Mouse (Mus musculus): ENCODE results near the gene Cacng2. TPM values are rescaled to one million over a fixed set of nuclear protein-coding genes. Genes with fewer than 3 reads are reported as not detected.

Cacng2 gene
- total and polyA plus RNA-seq, 2 experiments from 2014 or later: not detected

GRCm38 (mm10) chr15:78157824-78158223, 38.0 kb upstream of the Cacng2 start:
- 64% methylated on average over 4 of the region's 4 CpGs for WGBS

GRCm38 (mm10) chr15:78157330-78157729, 37.5 kb upstream of the Cacng2 start:
- ATAC-seq (ENCODE audit: insufficient read depth, low read depth): no peak
- 73% methylated on average over 8 of the region's 8 CpGs for WGBS
- H3K4me1 ChIP-seq (ENCODE audit: control insufficient read depth, insufficient read depth): no peaks in the 10 kb centered on the region
- H3K4me2 ChIP-seq (ENCODE audit: low read depth, low read length): no peak overlapping the region
- H3K9me3 ChIP-seq (replicated peaks; ENCODE audit: control insufficient read depth, low read length): no peaks in the 10 kb centered on the region
- TF ChIP-seq EP300 (IDR thresholded peaks at IDR 0.05; ENCODE audit: low read depth) (no peak), CTCF (IDR thresholded peaks at IDR 0.05; ENCODE audit: low read depth) (no peak)
- no peak overlapping the region for H3K4me3 ChIP-seq (ENCODE audit: low read depth, low read length)
- H3K9ac ChIP-seq (replicated peaks; ENCODE audit: low read depth, low read length): no peak overlapping the region
- no peaks in the 10 kb centered on the region for H3K27me3 ChIP-seq (ENCODE audit: control insufficient read depth, insufficient read depth, low read length)
- no peaks in the 10 kb centered on the region for H3K36me3 ChIP-seq (replicated peaks; ENCODE audit: control insufficient read depth, insufficient read depth, low read length)
- no peak for DNase-seq (ENCODE audit: low spot score)
- no peak overlapping the region for H3K27ac ChIP-seq (ENCODE audit: low read depth)

More at GRCm38 (mm10) chr15:78157824-78158223, 38.0 kb upstream of the Cacng2 start:
- TF ChIP-seq CTCF (IDR thresholded peaks at IDR 0.05; ENCODE audit: low read depth) (no peak), EP300 (IDR thresholded peaks at IDR 0.05; ENCODE audit: low read depth) (no peak)
- ATAC-seq (ENCODE audit: insufficient read depth, low read depth): no peak
- Histone ChIP-seq H3K4me2 (ENCODE audit: low read depth, low read length) (no peak overlapping the region), H3K4me1 (ENCODE audit: control insufficient read depth, insufficient read depth) (no peaks in the 10 kb centered on the region), H3K36me3 (replicated peaks; ENCODE audit: control insufficient read depth, insufficient read depth, low read length) (no peaks in the 10 kb centered on the region), H3K27me3 (ENCODE audit: control insufficient read depth, insufficient read depth, low read length) (no peaks in the 10 kb centered on the region), H3K9ac (replicated peaks; ENCODE audit: low read depth, low read length) (no peak overlapping the region), H3K4me3 (ENCODE audit: low read depth, low read length) (no peak overlapping the region), H3K27ac (ENCODE audit: low read depth) (no peak overlapping the region), H3K9me3 (replicated peaks; ENCODE audit: control insufficient read depth, low read length) (no peaks in the 10 kb centered on the region)
- DNase-seq (ENCODE audit: low spot score): no peak

- Histone ChIP-seq H3K36me3 (replicated peaks; ENCODE audit: control insufficient read depth, insufficient read depth, low read length) (no peaks in the 10 kb centered on the region), H3K4me1 (ENCODE audit: control insufficient read depth, insufficient read depth) (no peaks in the 10 kb centered on the region), H3K4me2 (ENCODE audit: low read depth, low read length) (no peak overlapping the region), H3K27ac (ENCODE audit: low read depth) (no peak overlapping the region), H3K27me3 (ENCODE audit: control insufficient read depth, insufficient read depth, low read length) (no peaks in the 10 kb centered on the region), H3K9me3 (replicated peaks; ENCODE audit: control insufficient read depth, low read length) (no peaks in the 10 kb centered on the region), H3K9ac (replicated peaks; ENCODE audit: low read depth, low read length) (no peak overlapping the region), H3K4me3 (ENCODE audit: low read depth, low read length) (no peak overlapping the region)
- DNase-seq (ENCODE audit: low spot score) (no peak), ATAC-seq (ENCODE audit: insufficient read depth, low read depth) (no peak)
- TF ChIP-seq CTCF (IDR thresholded peaks at IDR 0.05; ENCODE audit: low read depth) (no peak), EP300 (IDR thresholded peaks at IDR 0.05; ENCODE audit: low read depth) (no peak)
- WGBS: 80% methylated on average over 6 of the region's 6 CpGs
Measured at GRCm38 (mm10) chr15:78155421-78155820, 35.6 kb upstream of the Cacng2 start.

GRCm38 (mm10) chr15:78153045-78153775, 33.4 kb upstream of the Cacng2 start:
- DNase-seq (ENCODE audit: low spot score): no peak
- H3K4me2 ChIP-seq (ENCODE audit: low read depth, low read length): no peak overlapping the region
- TF ChIP-seq EP300 (IDR thresholded peaks at IDR 0.05; ENCODE audit: low read depth) (no peak), CTCF (IDR thresholded peaks at IDR 0.05; ENCODE audit: low read depth) (no peak)
- H3K36me3 ChIP-seq (replicated peaks; ENCODE audit: control insufficient read depth, insufficient read depth, low read length): no peaks in the 10 kb centered on the region
- no peak overlapping the region for H3K27ac ChIP-seq (ENCODE audit: low read depth)
- no peaks in the 10 kb centered on the region for H3K4me1 ChIP-seq (ENCODE audit: control insufficient read depth, insufficient read depth)
- no peaks in the 10 kb centered on the region for H3K9me3 ChIP-seq (replicated peaks; ENCODE audit: control insufficient read depth, low read length)
- no peak overlapping the region for H3K9ac ChIP-seq (replicated peaks; ENCODE audit: low read depth, low read length)
- H3K4me3 ChIP-seq (ENCODE audit: low read depth, low read length): no peak overlapping the region
- WGBS: 52% methylated on average over 11 of the region's 11 CpGs
- no peaks in the 10 kb centered on the region for H3K27me3 ChIP-seq (ENCODE audit: control insufficient read depth, insufficient read depth, low read length)
- ATAC-seq (ENCODE audit: insufficient read depth, low read depth): no peak

- Histone ChIP-seq H3K4me3 (ENCODE audit: low read depth, low read length) (no peak overlapping the region), H3K27ac (ENCODE audit: low read depth) (no peak overlapping the region), H3K27me3 (ENCODE audit: control insufficient read depth, insufficient read depth, low read length) (no peaks in the 10 kb centered on the region), H3K4me2 (ENCODE audit: low read depth, low read length) (no peak overlapping the region), H3K36me3 (replicated peaks; ENCODE audit: control insufficient read depth, insufficient read depth, low read length) (no peaks in the 10 kb centered on the region), H3K9me3 (replicated peaks; ENCODE audit: control insufficient read depth, low read length) (no peaks in the 10 kb centered on the region), H3K9ac (replicated peaks; ENCODE audit: low read depth, low read length) (no peak overlapping the region), H3K4me1 (ENCODE audit: control insufficient read depth, insufficient read depth) (no peaks in the 10 kb centered on the region)
- DNase-seq (ENCODE audit: low spot score) (no peak), ATAC-seq (ENCODE audit: insufficient read depth, low read depth) (no peak)
- 67% methylated on average over 7 of the region's 7 CpGs for WGBS
- TF ChIP-seq CTCF (IDR thresholded peaks at IDR 0.05; ENCODE audit: low read depth) (no peak), EP300 (IDR thresholded peaks at IDR 0.05; ENCODE audit: low read depth) (no peak)
Measured at GRCm38 (mm10) chr15:78148565-78148964, 28.7 kb upstream of the Cacng2 start.

- H3K4me1 ChIP-seq (ENCODE audit: control insufficient read depth, insufficient read depth): no peaks in the 10 kb centered on the region
- no peak overlapping the region for H3K4me3 ChIP-seq (ENCODE audit: low read depth, low read length)
- TF ChIP-seq EP300 (IDR thresholded peaks at IDR 0.05; ENCODE audit: low read depth): no peak
- TF ChIP-seq CTCF (IDR thresholded peaks at IDR 0.05; ENCODE audit: low read depth): no peak
- no peak for ATAC-seq (ENCODE audit: insufficient read depth, low read depth)
- H3K27ac ChIP-seq (ENCODE audit: low read depth): no peak overlapping the region
- H3K9me3 ChIP-seq (replicated peaks; ENCODE audit: control insufficient read depth, low read length): no peaks in the 10 kb centered on the region
- WGBS: 69% methylated on average over 8 of the region's 8 CpGs
- H3K27me3 ChIP-seq (ENCODE audit: control insufficient read depth, insufficient read depth, low read length): no peaks in the 10 kb centered on the region
- no peak for DNase-seq (ENCODE audit: low spot score)
- H3K36me3 ChIP-seq (replicated peaks; ENCODE audit: control insufficient read depth, insufficient read depth, low read length): no peaks in the 10 kb centered on the region
- H3K4me2 ChIP-seq (ENCODE audit: low read depth, low read length): no peak overlapping the region
- no peak overlapping the region for H3K9ac ChIP-seq (replicated peaks; ENCODE audit: low read depth, low read length)
Measured at GRCm38 (mm10) chr15:78140226-78140625, 20.4 kb upstream of the Cacng2 start.
